Mouse (Mus musculus): ENCODE measurements around the gene Ntm. TPM values are rescaled to one million over a fixed set of nuclear protein-coding genes. Genes with fewer than 3 reads are reported as not detected.
A peak's percentile ranks its signal among the peaks of the same experiment; 100 is the strongest.

The Ntm gene
- total and polyA plus RNA-seq, 2 experiments from 2014 or later, result 162 to 235 TPM

DNA sequence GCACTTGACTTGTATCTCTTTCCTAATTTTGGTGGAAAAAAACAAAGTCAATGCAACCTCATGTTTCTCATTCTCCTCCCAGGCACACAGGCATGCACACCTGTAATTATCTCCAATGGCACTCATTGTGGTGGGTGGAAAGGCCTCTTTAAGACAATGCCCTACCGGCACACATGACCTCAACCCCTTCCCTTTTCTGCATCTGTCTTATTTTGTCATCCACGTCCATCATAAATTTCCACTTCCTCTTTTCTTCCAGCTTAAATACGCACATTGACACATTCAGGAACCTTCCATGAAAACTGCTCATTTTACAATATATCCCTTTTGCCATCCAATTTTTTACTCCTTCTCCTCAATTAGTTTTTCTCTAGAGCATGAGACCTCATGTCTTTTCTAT is 74.2 kb downstream of the Ntm start:
- Histone ChIP-seq H3K36me3 (ENCODE audit: insufficient read depth) (no peaks in the 10 kb centered on the region), H3K9me3 (ENCODE audit: low read length) (no peaks in the 10 kb centered on the region), H3K9ac (no peak overlapping the region), H3K4me3 (ENCODE audit: low read depth, low read length) (no peak overlapping the region), H3K4me2 (ENCODE audit: low read depth) (no peak overlapping the region), H3K27ac (ENCODE audit: low read depth, low read length) (no peak overlapping the region), H3K4me1 (ENCODE audit: insufficient read depth) (no peaks in the 10 kb centered on the region), H3K27me3 (ENCODE audit: insufficient read depth, low read length) (no peaks in the 10 kb centered on the region)
- no peak for ATAC-seq
- TF ChIP-seq CTCF (IDR thresholded peaks at IDR 0.05; ENCODE audit: low read depth), result no peak
- 86% methylated on average over 3 of the region's 3 CpGs for WGBS
- DNase-seq, result no peak

DNA sequence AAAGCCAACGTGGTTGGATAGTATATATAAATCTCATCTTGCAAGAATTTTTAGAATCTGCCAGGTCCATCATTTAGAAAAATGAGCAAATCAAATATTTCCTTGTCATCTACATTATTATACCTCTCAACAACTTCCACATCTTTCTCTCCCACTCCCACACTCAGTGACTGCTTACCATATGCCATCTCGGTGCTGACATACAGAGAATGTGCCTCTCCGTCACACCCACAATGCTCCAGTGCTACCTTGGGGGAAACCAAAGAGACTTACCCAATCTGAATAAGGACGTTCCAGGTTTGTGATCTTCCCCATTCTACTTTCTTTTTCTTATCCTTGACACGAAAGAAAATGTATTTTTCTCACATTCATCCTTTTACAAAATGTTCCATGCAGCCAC is 75.0 kb downstream of the Ntm start:
- Histone ChIP-seq H3K9ac (no peak overlapping the region), H3K4me1 (ENCODE audit: insufficient read depth) (no peaks in the 10 kb centered on the region), H3K9me3 (ENCODE audit: low read length) (no peaks in the 10 kb centered on the region), H3K36me3 (ENCODE audit: insufficient read depth) (no peaks in the 10 kb centered on the region), H3K4me3 (ENCODE audit: low read depth, low read length) (no peak overlapping the region), H3K27me3 (ENCODE audit: insufficient read depth, low read length) (no peaks in the 10 kb centered on the region), H3K4me2 (ENCODE audit: low read depth) (no peak overlapping the region), H3K27ac (ENCODE audit: low read depth, low read length) (no peak overlapping the region)
- DNase-seq (no peak), ATAC-seq (no peak)
- TF ChIP-seq CTCF (IDR thresholded peaks at IDR 0.05; ENCODE audit: low read depth), result no peak
- 80% methylated on average over 5 of the region's 5 CpGs for WGBS

DNA sequence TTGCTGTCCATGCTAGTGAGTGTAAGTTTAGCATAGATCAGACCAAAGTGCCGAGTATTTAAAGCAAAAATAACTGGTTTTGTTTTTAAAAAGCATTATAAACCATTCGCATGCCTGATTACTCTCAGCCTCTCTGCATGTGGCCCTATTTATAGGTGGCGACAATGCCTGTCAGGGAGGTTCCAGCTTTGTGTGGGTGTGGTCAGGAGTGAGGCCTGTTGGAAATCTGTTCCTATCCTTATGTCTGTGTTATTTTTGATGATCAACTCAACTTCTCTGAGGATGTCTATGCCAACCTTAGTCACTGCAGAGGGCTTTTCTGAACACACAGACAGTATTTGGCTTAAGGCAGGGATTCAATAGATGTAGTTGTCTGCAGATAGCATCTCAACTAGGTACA is 78.9 kb downstream of the Ntm start:
- H3K9ac ChIP-seq, result no peak overlapping the region
- 53% methylated on average over 3 of the region's 3 CpGs for WGBS
- H3K36me3 ChIP-seq (ENCODE audit: insufficient read depth), result no peaks in the 10 kb centered on the region
- no peaks in the 10 kb centered on the region for H3K9me3 ChIP-seq (ENCODE audit: low read length)
- H3K27ac ChIP-seq (ENCODE audit: low read depth, low read length), result no peak overlapping the region
- H3K4me1 ChIP-seq (ENCODE audit: insufficient read depth), result no peaks in the 10 kb centered on the region
- no peak overlapping the region for H3K4me2 ChIP-seq (ENCODE audit: low read depth)
- H3K4me3 ChIP-seq (ENCODE audit: low read depth, low read length), result no peak overlapping the region
- no peaks in the 10 kb centered on the region for H3K27me3 ChIP-seq (ENCODE audit: insufficient read depth, low read length)
- ATAC-seq (no peak), DNase-seq (no peak)
- TF ChIP-seq CTCF (IDR thresholded peaks at IDR 0.05; ENCODE audit: low read depth), result no peak

DNA sequence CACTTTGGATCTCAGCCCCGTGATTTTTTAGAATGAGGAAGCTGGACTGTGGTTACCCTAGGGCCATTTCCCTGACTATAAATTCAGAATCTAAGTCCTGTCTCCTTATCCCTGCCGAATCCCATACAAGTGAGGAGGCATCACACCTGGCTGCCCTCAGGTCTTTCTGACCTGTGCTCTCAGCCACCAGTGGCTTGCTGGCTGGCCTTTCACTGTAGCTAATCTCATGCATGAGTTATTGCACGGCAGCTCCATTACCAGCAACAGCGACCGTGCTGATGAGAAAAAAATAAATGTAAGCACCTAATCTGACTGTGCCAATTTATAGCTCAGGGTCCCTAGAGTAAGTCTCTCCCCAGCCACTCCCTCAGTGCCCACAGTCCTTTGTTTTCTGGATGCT is 81.3 kb downstream of the Ntm start:
- Histone ChIP-seq H3K9me3 (ENCODE audit: low read length) (no peaks in the 10 kb centered on the region), H3K4me1 (ENCODE audit: insufficient read depth) (no peaks in the 10 kb centered on the region), H3K27ac (ENCODE audit: low read depth, low read length) (no peak overlapping the region), H3K4me2 (ENCODE audit: low read depth) (no peak overlapping the region), H3K4me3 (ENCODE audit: low read depth, low read length) (no peak overlapping the region), H3K27me3 (ENCODE audit: insufficient read depth, low read length) (no peaks in the 10 kb centered on the region), H3K36me3 (ENCODE audit: insufficient read depth) (no peaks in the 10 kb centered on the region), H3K9ac (no peak overlapping the region)
- ATAC-seq, result no peak
- 73% methylated on average over 5 of the region's 5 CpGs for WGBS
- TF ChIP-seq CTCF (IDR thresholded peaks at IDR 0.05; ENCODE audit: low read depth), result no peak
- DNase-seq, result no peak

DNA sequence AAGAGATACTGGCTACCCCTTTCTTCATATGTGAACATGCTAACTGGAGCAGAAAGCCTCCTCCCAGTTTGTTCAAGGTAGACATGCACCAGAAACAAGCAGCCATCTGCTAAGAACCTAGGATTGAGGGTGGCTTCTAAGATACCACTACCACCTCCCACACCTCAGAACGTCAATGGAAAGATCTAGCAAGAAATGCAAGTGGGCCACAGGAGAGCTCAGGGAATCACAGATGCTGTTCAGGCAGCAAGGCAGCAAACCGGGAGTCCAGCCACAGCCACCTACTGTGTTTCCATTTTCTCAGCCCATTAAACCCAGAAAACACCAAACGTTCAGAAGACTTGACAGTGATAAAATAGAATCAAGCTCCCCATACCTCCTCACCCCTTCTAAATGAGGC is 85.4 kb downstream of the Ntm start:
- Histone ChIP-seq H3K4me2 (ENCODE audit: low read depth) (no peak overlapping the region), H3K9ac (no peak overlapping the region), H3K4me3 (ENCODE audit: low read depth, low read length) (no peak overlapping the region), H3K27me3 (ENCODE audit: insufficient read depth, low read length) (no peaks in the 10 kb centered on the region), H3K9me3 (ENCODE audit: low read length) (no peaks in the 10 kb centered on the region), H3K36me3 (ENCODE audit: insufficient read depth) (no peaks in the 10 kb centered on the region), H3K4me1 (ENCODE audit: insufficient read depth) (no peaks in the 10 kb centered on the region), H3K27ac (ENCODE audit: low read depth, low read length) (no peak overlapping the region)
- 66% methylated on average over 3 of the region's 3 CpGs for WGBS
- DNase-seq (no peak), ATAC-seq (no peak)
- TF ChIP-seq CTCF (IDR thresholded peaks at IDR 0.05; ENCODE audit: low read depth), result no peak

DNA sequence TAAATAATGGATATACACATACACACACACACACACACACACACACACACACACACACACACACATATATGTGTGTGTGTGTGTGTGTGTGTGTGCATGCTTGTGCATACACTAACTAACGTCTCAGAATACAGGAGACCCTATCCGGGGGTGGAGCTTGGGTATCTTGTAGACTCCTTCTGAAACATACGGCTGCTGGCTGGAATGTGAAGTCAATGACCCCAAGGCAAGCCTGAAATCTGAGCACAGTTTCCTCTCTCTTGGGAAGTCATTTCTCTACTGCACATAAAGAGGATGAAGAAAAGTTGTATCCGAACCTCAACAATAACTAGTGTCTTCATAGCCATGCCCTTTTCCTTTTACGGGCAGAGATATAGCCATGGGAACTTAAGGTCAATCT is 95.2 kb downstream of the Ntm start:
- Histone ChIP-seq H3K9me3 (ENCODE audit: low read length) (no peaks in the 10 kb centered on the region), H3K36me3 (ENCODE audit: insufficient read depth) (no peaks in the 10 kb centered on the region), H3K4me3 (ENCODE audit: low read depth, low read length) (no peak overlapping the region), H3K27ac (ENCODE audit: low read depth, low read length) (no peak overlapping the region), H3K4me1 (ENCODE audit: insufficient read depth) (peaks cover 15% of the 10 kb centered on the region), H3K9ac (no peak overlapping the region), H3K27me3 (ENCODE audit: insufficient read depth, low read length) (no peaks in the 10 kb centered on the region), H3K4me2 (ENCODE audit: low read depth) (no peak overlapping the region)
- no peak for TF ChIP-seq CTCF (IDR thresholded peaks at IDR 0.05; ENCODE audit: low read depth)
- no peak for ATAC-seq
- 86% methylated on average over 5 of the region's 5 CpGs for WGBS
- no peak for DNase-seq

DNA sequence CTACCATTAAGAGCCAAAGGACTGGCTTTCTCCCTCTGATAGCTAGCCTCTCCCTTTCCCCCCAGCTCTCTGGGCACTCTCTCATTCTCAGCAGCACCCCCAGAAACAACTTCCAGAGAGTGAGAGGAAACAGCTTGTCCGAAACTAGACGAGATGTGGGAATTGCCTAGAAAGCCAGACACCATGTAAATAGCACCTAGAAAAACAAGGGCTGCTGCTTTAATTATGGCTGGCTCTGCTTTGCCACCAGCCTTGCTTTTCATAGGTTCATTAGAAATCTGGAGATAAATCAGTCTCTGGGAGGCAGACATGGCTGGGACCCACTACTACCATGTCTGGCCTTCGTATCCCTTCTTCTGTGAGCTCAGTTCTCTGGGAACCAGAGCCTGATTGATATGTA is 96.1 kb downstream of the Ntm start:
- Histone ChIP-seq H3K9ac (no peak overlapping the region), H3K36me3 (ENCODE audit: insufficient read depth) (no peaks in the 10 kb centered on the region), H3K9me3 (ENCODE audit: low read length) (no peaks in the 10 kb centered on the region), H3K4me3 (ENCODE audit: low read depth, low read length) (no peak overlapping the region), H3K27ac (ENCODE audit: low read depth, low read length) (no peak overlapping the region), H3K4me2 (ENCODE audit: low read depth) (no peak overlapping the region), H3K27me3 (ENCODE audit: insufficient read depth, low read length) (no peaks in the 10 kb centered on the region), H3K4me1 (ENCODE audit: insufficient read depth) (peaks cover 25% of the 10 kb centered on the region)
- no peak for TF ChIP-seq CTCF (IDR thresholded peaks at IDR 0.05; ENCODE audit: low read depth)
- 35% methylated on average over 3 of the region's 3 CpGs for WGBS
- ATAC-seq (peak; percentile 57), DNase-seq (peak; percentile 57)

DNA sequence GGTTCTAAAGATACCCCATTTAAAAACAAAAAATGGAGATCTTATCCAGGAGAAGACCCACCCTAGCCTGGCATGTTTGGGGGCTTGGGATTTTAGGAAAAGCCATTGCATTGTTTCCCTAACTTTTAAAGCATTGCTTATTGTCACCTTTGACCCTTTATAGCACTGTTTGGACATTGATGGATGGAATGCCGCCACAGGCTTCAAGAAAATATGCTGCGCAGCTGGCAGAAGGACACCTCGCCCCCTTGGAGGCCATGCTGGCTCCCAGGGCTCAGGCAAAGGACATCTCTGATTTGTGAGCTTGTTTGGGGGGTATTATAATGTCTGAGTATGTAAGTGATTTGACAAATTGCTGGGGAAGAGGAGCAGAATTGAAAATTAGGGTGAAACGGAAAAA is 96.8 kb downstream of the Ntm start:
- H3K36me3 ChIP-seq (ENCODE audit: insufficient read depth), result no peaks in the 10 kb centered on the region
- DNase-seq, result no peak
- no peak overlapping the region for H3K4me3 ChIP-seq (ENCODE audit: low read depth, low read length)
- no peaks in the 10 kb centered on the region for H3K9me3 ChIP-seq (ENCODE audit: low read length)
- no peaks in the 10 kb centered on the region for H3K27me3 ChIP-seq (ENCODE audit: insufficient read depth, low read length)
- H3K27ac ChIP-seq (ENCODE audit: low read depth, low read length), result no peak overlapping the region
- TF ChIP-seq CTCF (IDR thresholded peaks at IDR 0.05; ENCODE audit: low read depth), result no peak
- ATAC-seq, result no peak
- H3K4me2 ChIP-seq (ENCODE audit: low read depth), result no peak overlapping the region
- no peak overlapping the region for H3K9ac ChIP-seq
- H3K4me1 ChIP-seq (ENCODE audit: insufficient read depth), result peaks cover 25% of the 10 kb centered on the region
- 81% methylated on average over 4 of the region's 4 CpGs for WGBS
